Comparison of ENCODE assay signal across 26 mouse cellular contexts in the genomic region with DNA sequence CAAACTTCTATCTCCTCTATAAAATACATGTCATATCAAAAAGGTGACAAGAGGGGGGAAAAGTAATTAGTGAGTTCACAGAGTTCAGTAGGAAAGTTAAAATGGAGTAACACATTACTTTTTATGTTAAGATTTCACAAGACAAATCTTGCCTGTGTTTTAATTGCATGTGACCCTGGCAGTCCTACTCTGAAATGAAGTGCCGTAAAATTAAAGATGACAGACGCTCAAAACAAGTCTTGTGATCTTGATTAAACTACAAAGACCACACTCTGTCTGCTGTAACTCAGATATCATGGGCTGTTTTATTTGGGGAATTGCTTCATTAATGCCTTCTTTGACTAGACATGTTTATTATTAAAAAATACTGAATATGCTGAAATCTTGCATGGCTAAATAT.
DNase-seq lines count a peak whose midpoint lies in the region; ATAC-seq and TF ChIP-seq lines count a peak whose summit lies in the region.
"Had no signal": no experiment of that assay in that cellular context is flagged by ENCODE, and none has a peak within 500 bp of the region (broad histone marks: within the 10 kb centered on the region; RNA-seq: fewer than 3 reads in every experiment).

No protein-coding gene starts in this region.

- peak; percentile 56 for TF ChIP-seq EP300 in lung, postnatal 0 days (IDR thresholded peaks at IDR 0.05)

- H3K9ac ChIP-seq in lung, embryonic 14.5 days, result no peak overlapping the region
- H3K9ac ChIP-seq in lung, postnatal 0 days (replicated peaks; ENCODE audit: low read depth), result no peak overlapping the region
- H3K9ac ChIP-seq: embryonic facial prominence, embryonic 12.5 days; embryonic facial prominence, embryonic 15.5 days; forebrain, postnatal 0 days; hindbrain, embryonic 12.5 days had no signal

- 36% methylated on average over 2 of the region's 2 CpGs for WGBS in lung, embryonic 14.5 days
- WGBS in lung, postnatal 0 days, result 60% methylated on average over 2 of the region's 2 CpGs
- 73% methylated on average over 2 of the region's 2 CpGs for WGBS in lung, adult 2 months

- H3K9me3 ChIP-seq in lung, embryonic 14.5 days (ENCODE audit: low read depth, low read length), result no peaks in the 10 kb centered on the region
- no peaks in the 10 kb centered on the region for H3K9me3 ChIP-seq in lung, postnatal 0 days (ENCODE audit: low read length)
- H3K9me3 ChIP-seq: embryonic facial prominence, embryonic 12.5 days; embryonic facial prominence, embryonic 15.5 days; G1E; hindbrain, embryonic 12.5 days had no signal

- no peaks in the 10 kb centered on the region for H3K36me3 ChIP-seq in lung, embryonic 14.5 days (ENCODE audit: insufficient read depth)
- no peaks in the 10 kb centered on the region for H3K36me3 ChIP-seq in lung, postnatal 0 days (ENCODE audit: insufficient read depth, low read length)
- H3K36me3 ChIP-seq: embryonic facial prominence, embryonic 12.5 days; embryonic facial prominence, embryonic 15.5 days; G1E; hindbrain, embryonic 12.5 days had no signal

- no peak for TF ChIP-seq CTCF in lung, embryonic 14.5 days (IDR thresholded peaks at IDR 0.05; ENCODE audit: low read depth)
- TF ChIP-seq CTCF in lung, postnatal 0 days (IDR thresholded peaks at IDR 0.05), result no peak
- TF ChIP-seq CTCF in lung, adult 2 months (IDR thresholded peaks at IDR 0.05; ENCODE audit: insufficient read depth, low read length), result no peak

- peaks cover 3% of the 10 kb centered on the region; the same call in 1 of the 2 replicates for H3K4me1 ChIP-seq in lung, embryonic 14.5 days (ENCODE audit: insufficient read depth)
- no peaks in the 10 kb centered on the region for H3K4me1 ChIP-seq in lung, postnatal 0 days (ENCODE audit: insufficient read depth, low read depth, low read length)
- H3K4me1 ChIP-seq in lung, adult 2 months (ENCODE audit: control insufficient read depth, insufficient read depth, low read length), result no peaks in the 10 kb centered on the region
- H3K4me1 ChIP-seq: embryonic facial prominence, embryonic 15.5 days had no signal

- TF ChIP-seq POLR2A in lung, adult 2 months (IDR thresholded peaks at IDR 0.05; ENCODE audit: borderline replicate concordance, extremely low read depth, low read depth, low read length), result no peak

- ATAC-seq in lung, embryonic 14.5 days (ENCODE audit: insufficient read depth), result peak; percentile 59
- ATAC-seq in lung, postnatal 0 days, result peak; percentile 28; the same call in 1 of the 2 replicates
- ATAC-seq: forebrain, embryonic 14.5 days; forebrain, postnatal 0 days; Patski had no signal

- no peak overlapping the region for H3K4me2 ChIP-seq in lung, embryonic 14.5 days
- H3K4me2 ChIP-seq in lung, postnatal 0 days (replicated peaks; ENCODE audit: low read depth, low read length), result no peak overlapping the region
- H3K4me2 ChIP-seq: embryonic facial prominence, embryonic 12.5 days; embryonic facial prominence, embryonic 15.5 days; heart, embryonic 11.5 days; hindbrain, embryonic 12.5 days had no signal

- H3K4me3 ChIP-seq in lung, embryonic 14.5 days (ENCODE audit: low read depth, low read length), result no peak overlapping the region
- no peak overlapping the region for H3K4me3 ChIP-seq in lung, postnatal 0 days (ENCODE audit: low read depth, low read length)
- H3K4me3 ChIP-seq in lung, adult 2 months (replicated peaks; ENCODE audit: extremely low read depth, low read depth, low read length), result no peak overlapping the region
- H3K4me3 ChIP-seq: embryonic facial prominence, embryonic 12.5 days; embryonic facial prominence, embryonic 15.5 days; gastrocnemius, adult 2 months; hindbrain, embryonic 12.5 days had no signal

- no peaks in the 10 kb centered on the region for H3K27me3 ChIP-seq in lung, embryonic 14.5 days (ENCODE audit: insufficient read depth, low read length)
- no peaks in the 10 kb centered on the region for H3K27me3 ChIP-seq in lung, postnatal 0 days (replicated peaks; ENCODE audit: insufficient read depth, low read length)
- H3K27me3 ChIP-seq: CH12.LX; embryonic facial prominence, embryonic 12.5 days; embryonic facial prominence, embryonic 15.5 days; hindbrain, embryonic 12.5 days had no signal

- peak; percentile 81 for DNase-seq in lung, embryonic 14.5 days
- DNase-seq in lung, postnatal 4 days, result no peak
- peak; percentile 52 for DNase-seq in lung, postnatal 0 days (ENCODE audit: low spot score)
- DNase-seq in lung, adult 2 months, result no peak
- peak; percentile 8 for DNase-seq in lung, postnatal 10 days
- peak; percentile 34 for DNase-seq in lung, postnatal 36 days
- no peak for DNase-seq in right cerebral cortex, adult 2 months (ENCODE audit: low spot score in 2 of 2)
- DNase-seq in cerebellum, adult 9-10 months, result no peak
- DNase-seq: adrenal gland, postnatal 10 days; adrenal gland, postnatal 36 days; B cell, adult 2 months; cerebellum, adult 18-20 months; cerebellum, adult 9-11 months; cerebellum, postnatal 25 days; forebrain, postnatal 0 days; gastrocnemius, adult 2 months; gastrocnemius, postnatal 14 days; heart, adult 11 months had no signal

- H3K27ac ChIP-seq in lung, embryonic 14.5 days (ENCODE audit: low read depth), result no peak overlapping the region
- no peak overlapping the region for H3K27ac ChIP-seq in lung, postnatal 0 days (ENCODE audit: low read length)
- H3K27ac ChIP-seq: embryonic facial prominence, embryonic 12.5 days; embryonic facial prominence, embryonic 15.5 days; gastrocnemius, adult 2 months; hindbrain, embryonic 12.5 days had no signal

Comparison
In these comparisons a context has a peak if more than half of its experiments do, and no peak if none do; other contexts are left out.
1. DNase-seq: peak in lung, embryonic 14.5 days (single experiment), lung, postnatal 0 days (single experiment), lung, postnatal 10 days (single experiment) and lung, postnatal 36 days (single experiment); none in lung, postnatal 4 days (0 of 2), lung, adult 2 months (single experiment), right cerebral cortex, adult 2 months (0 of 2) and cerebellum, adult 9-10 months (single experiment).